Mouse (Mus musculus) testis, adult 2 months (tissue): ENCODE data around the gene Shld2.

Source experiments
- CTCF ChIP-seq: fragments of 200-500 bp; IDR thresholded peaks from 2 replicates; pipeline ENCODE4 v1.5.1; 2012; ENCODE audit warnings: low read depth, mild to moderate bottlenecking, inconsistent platforms, low read length, moderate library complexity; ENCODE audit not compliant: control insufficient read depth, insufficient read depth, insufficient replicate concordance
- POLR2A ChIP-seq: fragments of 200-500 bp; IDR thresholded peaks from 2 replicates; pipeline ENCODE4 v1.6.1; 2012; ENCODE audit warnings: low read depth, mild to moderate bottlenecking, inconsistent platforms, low read length, moderate library complexity; ENCODE audit not compliant: control insufficient read depth

- TF ChIP-seq CTCF (no peak), POLR2A (no peak)
Measured at GRCm38 (mm10) chr14:34201231-34202035, 108.9 kb downstream of the Shld2 start, which contains the start of gene Gprin2.
